Mouse (Mus musculus) ES-E14 (cell line): ENCODE results near the gene Ric3. TPM values are rescaled to one million over a fixed set of nuclear protein-coding genes. Genes with fewer than 3 reads are reported as not detected.

ENCODE experiments used
- DNase-seq: peaks from one replicate; pipeline ENCODE4 v3.0.0-alpha.2; 2013; ENCODE audit warnings: low read depth, low spot score
- H3K27ac ChIP-seq: 2 replicates; pipeline ENCODE4 v1.5.1; 2012; ENCODE audit warnings: low read depth, mild to moderate bottlenecking, low read length, moderate library complexity, mixed read lengths; ENCODE audit not compliant: poor library complexity, insufficient read depth, severe bottlenecking
- H3K36me3 ChIP-seq: 2 replicates; pipeline ENCODE4 v1.6.1; 2012; ENCODE audit warnings: mild to moderate bottlenecking, low read length, moderate library complexity, mixed read lengths; ENCODE audit not compliant: control insufficient read depth, poor library complexity, insufficient read depth, severe bottlenecking
- H3K4me1 ChIP-seq, 2 experiments: fragments of 150-350 bp in 1 of 2; sonication (generic) in 1 of 2; 2 replicates each; pipeline ENCODE4 v1.6.1; 2012; ENCODE audit warnings: low read length in 2 of 2, mild to moderate bottlenecking in 1 of 2, mixed read lengths in 1 of 2; ENCODE audit not compliant: control insufficient read depth in 2 of 2, insufficient read depth in 2 of 2, poor library complexity in 1 of 2
- H3K4me3 ChIP-seq, 2 experiments: fragments of 150-350 bp in 1 of 2; sonication (generic) in 1 of 2; 2 replicates each; pipeline ENCODE4 v1.5.1; 2012; ENCODE audit warnings: low read length in 2 of 2, low read depth in 1 of 2, mild to moderate bottlenecking in 1 of 2, mixed read lengths in 1 of 2; ENCODE audit not compliant: insufficient read depth in 1 of 2, poor library complexity in 1 of 2, severe bottlenecking in 1 of 2
- H3K9ac ChIP-seq: 2 replicates; pipeline ENCODE4 v1.6.1; 2012; ENCODE audit warnings: low read depth, mild to moderate bottlenecking, low read length, mixed read lengths; ENCODE audit not compliant: poor library complexity, insufficient read depth, severe bottlenecking
- H3K9me3 ChIP-seq: fragments of 150-350 bp; sonication (generic); 2 replicates; pipeline ENCODE4 v1.6.1; 2012; ENCODE audit warnings: low read depth, mild to moderate bottlenecking, low read length; ENCODE audit not compliant: control insufficient read depth, insufficient read depth
- CHD2 ChIP-seq: IDR thresholded peaks from 2 replicates; pipeline ENCODE4 v1.6.1; 2014; ENCODE audit warnings: mild to moderate bottlenecking, low read depth, low read length, inconsistent platforms
- HCFC1 ChIP-seq: IDR thresholded peaks from 2 replicates; pipeline ENCODE4 v1.6.1; 2012; ENCODE audit warnings: low read length, inconsistent platforms, borderline replicate concordance; ENCODE audit not compliant: insufficient read depth
- MAFK ChIP-seq: IDR thresholded peaks from 2 replicates; pipeline ENCODE4 v1.6.1; 2014; ENCODE audit warnings: mild to moderate bottlenecking, low read depth, low read length, inconsistent platforms; ENCODE audit not compliant: insufficient read depth
- ZC3H11A ChIP-seq: IDR thresholded peaks from 2 replicates; pipeline ENCODE4 v1.6.1; 2012; ENCODE audit warnings: low read depth, mild to moderate bottlenecking, inconsistent platforms, low read length, borderline replicate concordance
- ZNF384 ChIP-seq: IDR thresholded peaks from 2 replicates; pipeline ENCODE4 v1.6.1; 2012; ENCODE audit warnings: low read depth, low read length, inconsistent platforms
- in situ Hi-C, 2 experiments: fragments of 600-800 bp; cut with MboI; formaldehyde crosslinking; loops; one replicate each; pipeline ENCODE4 v1.15.1; 2025; ENCODE audit warnings: low sequenced_read_pairs in 2 of 2, inconsistent platforms in 1 of 2; ENCODE audit not compliant: unreplicated experiment in 2 of 2
- total RNA-seq: library from RNA; depleted of rRNA; stranded (reverse); fragments of 300-350 nt; gene quantifications from 2 replicates; pipeline ENCODE4 v1.2.3, GENCODE M21; 2012

Gene Ric3
- total RNA-seq, 1 experiment: 15.1 TPM

- H3K4me1 ChIP-seq: no peaks in the 10 kb centered on the region
- no peak for DNase-seq
- H3K4me3 ChIP-seq: peak overlapping the region; percentile 79 to 84; a peak in 3 of 4 replicates
- in situ Hi-C loops: no loop called here
- H3K9ac ChIP-seq: no peak overlapping the region
- TF ChIP-seq HCFC1: no peak
- TF ChIP-seq ZNF384: no peak
- no peak for TF ChIP-seq ZC3H11A
- no peak for TF ChIP-seq MAFK
- TF ChIP-seq CHD2: no peak
- no peak overlapping the region for H3K27ac ChIP-seq
- no peaks in the 10 kb centered on the region for H3K9me3 ChIP-seq
- H3K36me3 ChIP-seq: no peaks in the 10 kb centered on the region
These were observed 71.4 kb downstream of the Ric3 start for GRCm38 (mm10) chr7:109011596-109012180.

- Histone ChIP-seq H3K36me3 (no peaks in the 10 kb centered on the region), H3K4me1 (no peaks in the 10 kb centered on the region), H3K27ac (no peak overlapping the region), H3K9ac (peak overlapping the region; percentile 72), H3K4me3 (peak overlapping the region; percentile 79 to 84), H3K9me3 (no peaks in the 10 kb centered on the region)
- in situ Hi-C loops: no loop called here
- TF ChIP-seq HCFC1: no peak
- no peak for TF ChIP-seq CHD2
- TF ChIP-seq ZC3H11A: no peak
- TF ChIP-seq MAFK: no peak
- no peak for TF ChIP-seq ZNF384
- no peak for DNase-seq
These were observed 72.2 kb downstream of the Ric3 start for GRCm38 (mm10) chr7:109010720-109011595.

- in situ Hi-C loops: no loop called here
- Histone ChIP-seq H3K4me1 (no peaks in the 10 kb centered on the region), H3K9ac (no peak overlapping the region), H3K4me3 (no peak overlapping the region), H3K9me3 (no peaks in the 10 kb centered on the region), H3K27ac (no peak overlapping the region), H3K36me3 (no peaks in the 10 kb centered on the region)
- TF ChIP-seq MAFK: no peak
- TF ChIP-seq HCFC1: no peak
- TF ChIP-seq CHD2: no peak
- TF ChIP-seq ZNF384: no peak
- TF ChIP-seq ZC3H11A: no peak
- DNase-seq: no peak
These were observed 73.9 kb downstream of the Ric3 start for GRCm38 (mm10) chr7:109009260-109009659.

- Histone ChIP-seq H3K4me1 (no peaks in the 10 kb centered on the region), H3K9me3 (no peaks in the 10 kb centered on the region), H3K27ac (no peak overlapping the region), H3K4me3 (no peak overlapping the region), H3K36me3 (no peaks in the 10 kb centered on the region), H3K9ac (no peak overlapping the region)
- DNase-seq: no peak
- in situ Hi-C loops: no loop called here
- TF ChIP-seq MAFK (no peak), CHD2 (no peak), HCFC1 (no peak), ZNF384 (no peak)
These were observed 79.5 kb downstream of the Ric3 start for GRCm38 (mm10) chr7:109003653-109004052.
